Mouse (Mus musculus): ENCODE results near the gene Ifnb1.

DNA sequence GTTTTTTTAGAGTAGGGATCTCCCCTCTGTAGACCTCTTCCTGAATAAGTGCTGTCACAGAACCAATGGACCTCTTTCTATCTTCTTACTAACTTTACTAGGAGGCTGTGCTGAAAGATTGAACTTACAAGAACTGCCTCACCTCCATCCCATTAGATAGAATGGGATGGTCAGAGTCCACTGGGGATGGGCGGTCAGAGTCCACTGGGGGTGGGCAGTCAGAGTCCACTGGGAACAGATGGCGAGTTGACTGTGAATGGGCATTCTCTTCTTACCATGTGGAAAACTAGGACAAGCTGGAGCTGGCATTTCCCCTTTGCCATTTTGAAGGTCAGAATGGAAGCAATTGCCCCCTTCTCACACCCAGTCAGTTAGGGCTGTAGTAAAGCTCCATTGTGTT, 10.9 kb upstream of the Ifnb1 start:
- TF ChIP-seq POLR2A (IDR thresholded peaks at IDR 0.05; ENCODE audit: insufficient read depth, low read depth, low read length) (no peak), CTCF (IDR thresholded peaks at IDR 0.05; ENCODE audit: insufficient read depth, low read depth, low read length) (no peak)
